Mouse (Mus musculus) myocyte (in vitro differentiated cells): ENCODE measurements around the gene Lrp1. TPM values are rescaled to one million over a fixed set of nuclear protein-coding genes. Genes with fewer than 3 reads are reported as not detected.

Source experiments
- H3K27me3 ChIP-seq: one replicate; pipeline ENCODE4 v1.6.1; 2011; ENCODE audit not compliant: control insufficient read depth, insufficient read depth, insufficient read length
- H3K36me3 ChIP-seq: one replicate; pipeline ENCODE4 v1.6.1; 2011; ENCODE audit not compliant: control insufficient read depth, insufficient read depth
- H3K4me2 ChIP-seq: one replicate; pipeline ENCODE4 v1.6.1; 2011; ENCODE audit warnings: low read depth, control low read depth
- H3K4me3 ChIP-seq: one replicate; pipeline ENCODE4 v1.5.1; 2011; ENCODE audit warnings: mild to moderate bottlenecking, control low read depth, moderate library complexity
- H3K79me2 ChIP-seq: one replicate; pipeline ENCODE4 v1.6.1; 2011; ENCODE audit not compliant: control insufficient read depth, insufficient read depth
- H3ac ChIP-seq: one replicate; pipeline ENCODE4 v1.6.1; 2011; ENCODE audit not compliant: control insufficient read depth, insufficient read length
- CEBPB ChIP-seq: IDR thresholded peaks from 2 replicates; pipeline ENCODE4 v1.6.1; 2011; ENCODE audit warnings: mild to moderate bottlenecking, moderate library complexity; ENCODE audit not compliant: poor library complexity, insufficient read depth, severe bottlenecking
- E2F4 ChIP-seq: IDR thresholded peaks from one replicate; pipeline ENCODE4 v1.6.1; 2011; ENCODE audit warnings: mild to moderate bottlenecking, control low read depth, moderate library complexity; ENCODE audit not compliant: insufficient read depth
- MAX ChIP-seq: IDR thresholded peaks from one replicate; pipeline ENCODE4 v1.6.1; 2011; ENCODE audit warnings: low read depth, mild to moderate bottlenecking, control low read depth
- MYOD1 ChIP-seq, 3 experiments: IDR thresholded peaks; one replicate each; pipeline ENCODE4 v1.6.1; 2011; ENCODE audit warnings: control low read depth in 2 of 3, low read depth in 2 of 3, mild to moderate bottlenecking in 2 of 3, moderate library complexity in 1 of 3; ENCODE audit not compliant: insufficient read length in 2 of 3, control insufficient read depth in 1 of 3
- MYOG ChIP-seq, 3 experiments: IDR thresholded peaks; one replicate each; pipeline ENCODE4 v1.6.1; 2011; ENCODE audit warnings: control low read depth in 2 of 3, low read depth in 2 of 3, mild to moderate bottlenecking in 2 of 3; ENCODE audit not compliant: insufficient read length in 2 of 3, control insufficient read depth in 1 of 3, insufficient read depth in 1 of 3
- POLR2A ChIP-seq: IDR thresholded peaks from one replicate; pipeline ENCODE4 v1.6.1; 2011; ENCODE audit warnings: low read depth, mild to moderate bottlenecking, control low read depth, moderate library complexity; ENCODE audit not compliant: insufficient read length
- POLR2AphosphoS2 ChIP-seq: IDR thresholded peaks from one replicate; pipeline ENCODE4 v1.6.1; 2011; ENCODE audit warnings: low read depth, control low read depth; ENCODE audit not compliant: insufficient read length
- REST ChIP-seq: IDR thresholded peaks from one replicate; pipeline ENCODE4 v1.6.1; 2011; ENCODE audit warnings: mild to moderate bottlenecking, control low read depth, moderate library complexity; ENCODE audit not compliant: insufficient read depth, insufficient read length
- SRF ChIP-seq: IDR thresholded peaks from one replicate; pipeline ENCODE4 v1.6.1; 2011; ENCODE audit warnings: low read depth; ENCODE audit not compliant: control insufficient read depth, insufficient read length
- TCF12 ChIP-seq: IDR thresholded peaks from one replicate; pipeline ENCODE4 v1.6.1; 2011; ENCODE audit warnings: mild to moderate bottlenecking, control low read depth; ENCODE audit not compliant: poor library complexity, insufficient read depth, severe bottlenecking
- TCF3 ChIP-seq: IDR thresholded peaks from one replicate; pipeline ENCODE4 v1.6.1; 2011; ENCODE audit warnings: low read depth, control low read depth; ENCODE audit not compliant: insufficient read length
- USF1 ChIP-seq: IDR thresholded peaks from one replicate; pipeline ENCODE4 v1.6.1; 2011; ENCODE audit warnings: low read depth, mild to moderate bottlenecking, control low read depth, moderate library complexity
- polyA plus RNA-seq: library from polyadenylated mRNA; unstranded; fragments of >200 nt; fragmentation: generic; extraction: Trizol; gene quantifications from one replicate; pipeline ENCODE4 v1.2.1, GENCODE M21; 2012; ENCODE audit warnings: missing spikeins

Lrp1 gene
- polyA plus RNA-seq, 1 experiment, result 244 TPM

DNA sequence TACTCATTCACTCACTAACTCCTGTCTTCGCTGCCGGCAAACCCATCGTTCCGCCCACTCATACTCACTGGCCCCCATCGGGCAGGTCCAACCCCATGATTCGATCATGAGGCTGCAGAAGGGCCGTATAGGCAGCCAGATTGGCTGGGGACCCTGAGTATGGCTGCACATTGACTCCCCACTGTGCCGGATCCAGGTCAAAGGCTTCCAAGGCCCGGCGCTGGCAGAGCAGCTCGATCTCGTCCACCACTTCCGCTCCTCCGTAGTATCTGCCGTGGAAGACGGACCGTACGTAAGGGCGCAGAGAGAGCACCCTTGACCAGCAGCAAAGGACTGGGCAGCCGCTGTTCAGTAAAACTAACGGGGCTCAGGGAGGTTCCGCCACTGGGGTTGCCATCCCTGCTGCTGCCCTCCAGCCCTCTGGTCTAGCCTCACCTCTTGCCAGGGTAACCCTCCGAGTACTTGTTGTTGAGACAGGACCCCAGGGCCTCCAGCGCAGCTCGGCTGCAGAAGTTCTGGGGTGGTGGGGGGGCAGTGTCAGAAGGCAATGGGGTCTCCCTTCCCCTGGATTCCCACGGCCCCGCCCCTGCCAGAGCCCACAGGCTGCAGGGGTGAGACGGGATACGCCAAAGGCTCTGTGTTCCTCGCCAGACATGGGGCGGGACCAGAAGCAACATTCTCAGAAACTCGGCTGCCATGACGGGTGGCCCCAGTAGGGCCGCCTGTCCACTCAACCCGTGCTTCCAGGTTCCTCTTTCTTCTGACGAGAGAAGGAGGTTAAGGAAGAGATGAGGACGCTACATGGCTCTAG, 100.8 kb downstream of the Lrp1 start:
- peaks cover 6% of the 10 kb centered on the region for H3K27me3 ChIP-seq
- TF ChIP-seq POLR2A (peak; percentile 11), CEBPB (no peak), MAX (no peak)
- H3K4me2 ChIP-seq, result peak overlapping the region; percentile 99
- H3K4me3 ChIP-seq, result peak overlapping the region; percentile 99
- H3ac ChIP-seq, result peak overlapping the region; percentile 66
- peaks cover 22% of the 10 kb centered on the region for H3K79me2 ChIP-seq
- peaks cover 32% of the 10 kb centered on the region for H3K36me3 ChIP-seq

GRCm38 (mm10) chr10:127519041-127519701, 101.8 kb downstream of the Lrp1 start:
- Histone ChIP-seq H3ac (no peak overlapping the region), H3K79me2 (peaks cover 22% of the 10 kb centered on the region), H3K36me3 (peaks cover 32% of the 10 kb centered on the region), H3K27me3 (no peaks in the 10 kb centered on the region), H3K4me2 (no peak overlapping the region), H3K4me3 (no peak overlapping the region)
- no peak for TF ChIP-seq MAX
- no peak for TF ChIP-seq POLR2AphosphoS2
- TF ChIP-seq MYOD1 (IDR thresholded peaks at IDR 0.05; ENCODE audit: control insufficient read depth in 1 of 3, insufficient read length in 2 of 3, low read depth in 2 of 3), result no peak
- TF ChIP-seq MYOG (IDR thresholded peaks at IDR 0.05; ENCODE audit: control insufficient read depth in 1 of 3, insufficient read depth in 1 of 3, insufficient read length in 2 of 3, low read depth in 2 of 3), result no peak
- no peak for TF ChIP-seq TCF3
- TF ChIP-seq E2F4, result no peak
- TF ChIP-seq POLR2A, result no peak
- no peak for TF ChIP-seq USF1
- no peak for TF ChIP-seq REST
- TF ChIP-seq TCF12, result no peak
- no peak for TF ChIP-seq CEBPB

GRCm38 (mm10) chr10:127517941-127518340, 103.0 kb downstream of the Lrp1 start:
- Histone ChIP-seq H3ac (no peak overlapping the region), H3K27me3 (no peaks in the 10 kb centered on the region), H3K36me3 (peaks cover 32% of the 10 kb centered on the region), H3K79me2 (peaks cover 22% of the 10 kb centered on the region), H3K4me3 (no peak overlapping the region), H3K4me2 (no peak overlapping the region)
- TF ChIP-seq MAX (no peak), SRF (no peak), MYOG (IDR thresholded peaks at IDR 0.05; ENCODE audit: control insufficient read depth in 1 of 3, insufficient read depth in 1 of 3, insufficient read length in 2 of 3, low read depth in 2 of 3) (no peak), POLR2A (no peak), USF1 (no peak), REST (no peak), E2F4 (no peak), TCF12 (no peak), MYOD1 (IDR thresholded peaks at IDR 0.05; ENCODE audit: control insufficient read depth in 1 of 3, insufficient read length in 2 of 3, low read depth in 2 of 3) (no peak), TCF3 (no peak), POLR2AphosphoS2 (no peak)

GRCm38 (mm10) chr10:127516576-127517260, 104.2 kb downstream of the Lrp1 start:
- TF ChIP-seq POLR2A (peak; percentile 57), MYOD1 (IDR thresholded peaks at IDR 0.05; ENCODE audit: control insufficient read depth in 1 of 3, insufficient read length in 2 of 3, low read depth in 2 of 3) (no peak), MAX (no peak), POLR2AphosphoS2 (peak; percentile 80), TCF3 (no peak)
- Histone ChIP-seq H3ac (no peak overlapping the region), H3K79me2 (peaks cover 18% of the 10 kb centered on the region), H3K4me2 (no peak overlapping the region), H3K36me3 (peaks cover 32% of the 10 kb centered on the region), H3K27me3 (no peaks in the 10 kb centered on the region), H3K4me3 (no peak overlapping the region)

DNA sequence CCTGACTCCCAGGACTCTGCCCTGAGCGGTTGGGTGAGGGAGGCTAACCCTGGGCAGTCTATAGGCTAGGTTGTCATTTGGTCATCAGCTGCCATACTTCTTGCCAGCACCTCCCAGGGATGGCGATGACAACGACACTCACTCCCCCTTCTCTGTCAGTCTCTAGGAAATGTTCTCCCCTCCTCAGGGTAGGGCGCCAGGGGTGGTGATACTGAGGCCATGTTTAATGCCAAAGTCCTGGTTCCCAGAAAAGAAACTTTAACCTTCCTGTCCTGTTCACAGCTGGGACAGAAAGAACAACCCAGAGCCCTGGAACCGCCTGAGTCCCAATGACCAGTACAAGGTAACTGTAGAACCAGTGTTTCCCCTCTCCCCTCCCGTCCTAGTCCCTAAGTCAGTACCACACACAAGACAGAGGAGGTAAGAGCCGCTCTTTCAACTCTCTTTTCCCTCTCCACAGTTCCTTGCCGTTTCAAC, 104.9 kb downstream of the Lrp1 start:
- peaks cover 11% of the 10 kb centered on the region for H3K79me2 ChIP-seq
- H3K36me3 ChIP-seq, result peaks cover 32% of the 10 kb centered on the region
- H3K4me3 ChIP-seq, result no peak overlapping the region
- no peak overlapping the region for H3K4me2 ChIP-seq
- no peak overlapping the region for H3ac ChIP-seq
- TF ChIP-seq CEBPB, result no peak
- TF ChIP-seq TCF3, result no peak
- no peak for TF ChIP-seq MAX
- TF ChIP-seq TCF12, result no peak
- no peaks in the 10 kb centered on the region for H3K27me3 ChIP-seq
